Mouse (Mus musculus): ENCODE results near the gene Slc25a29.

The Slc25a29 gene

DNA sequence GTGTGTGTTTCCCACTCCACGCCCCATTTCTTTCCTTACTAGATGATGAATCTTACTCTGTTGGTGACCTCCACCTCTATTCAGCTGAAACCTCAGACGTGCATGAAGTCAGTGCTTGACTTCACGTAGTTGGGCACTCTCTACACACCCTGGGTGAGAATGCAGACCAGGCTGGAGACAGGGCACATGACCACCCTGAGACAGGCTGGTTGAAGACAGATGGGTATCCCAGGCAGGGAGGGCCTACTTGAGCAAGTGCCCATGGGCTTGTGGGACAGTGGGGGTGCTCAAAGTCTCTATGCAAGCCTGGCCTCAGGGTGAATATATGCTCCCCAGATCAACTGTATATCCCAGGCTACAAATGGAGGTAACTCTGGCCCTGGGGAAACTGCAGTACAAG lies 1.3 kb downstream of the Slc25a29 start:
- DNase-seq (ENCODE audit: low read depth, low spot score), result no peak

DNA sequence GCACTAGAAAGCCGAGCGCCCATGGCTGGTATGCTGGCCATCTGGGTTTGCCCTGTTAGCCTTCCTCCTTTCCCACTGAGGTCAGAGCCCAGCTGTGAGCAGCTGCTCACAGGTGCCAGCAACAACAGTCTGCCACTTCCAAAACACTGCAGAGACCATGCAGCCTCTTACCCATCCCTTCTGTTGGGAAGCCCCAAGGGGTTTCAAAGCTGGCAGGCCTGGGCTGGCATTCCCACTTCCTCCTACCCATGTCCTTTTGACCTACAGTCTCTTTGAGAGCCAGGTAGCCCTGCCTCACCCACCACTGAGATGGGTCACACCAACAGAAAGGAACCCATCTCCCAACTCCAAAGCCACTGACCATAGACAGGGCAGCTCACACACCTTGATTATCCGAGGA lies 2.3 kb downstream of the Slc25a29 start:
- DNase-seq (ENCODE audit: low read depth, low spot score), result no peak

DNA sequence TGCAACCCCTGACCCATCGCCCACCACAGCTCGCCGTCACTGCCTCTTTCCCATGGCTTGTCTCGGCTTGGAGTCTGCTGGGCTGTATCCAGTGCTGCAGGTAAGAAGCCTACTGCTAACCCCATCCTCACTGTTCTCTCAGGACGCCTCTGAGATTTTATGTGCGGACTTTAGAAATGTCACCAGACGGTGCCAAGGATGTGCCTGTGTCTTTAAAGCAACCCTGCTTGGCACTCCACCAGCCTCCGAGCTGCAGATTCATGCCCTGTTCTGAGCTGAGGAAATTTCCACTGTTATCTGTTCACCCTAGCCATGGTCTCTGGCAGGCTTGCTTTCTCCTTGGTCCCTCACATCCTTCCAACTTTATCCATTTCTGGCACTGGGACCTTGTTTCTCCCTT lies 2.8 kb downstream of the Slc25a29 start:
- DNase-seq (ENCODE audit: low read depth, low spot score), result no peak

GRCm38 (mm10) chr12:108831966-108832643 lies 3.6 kb downstream of the Slc25a29 start:
- no peak for DNase-seq (ENCODE audit: low read depth, low spot score)

DNA sequence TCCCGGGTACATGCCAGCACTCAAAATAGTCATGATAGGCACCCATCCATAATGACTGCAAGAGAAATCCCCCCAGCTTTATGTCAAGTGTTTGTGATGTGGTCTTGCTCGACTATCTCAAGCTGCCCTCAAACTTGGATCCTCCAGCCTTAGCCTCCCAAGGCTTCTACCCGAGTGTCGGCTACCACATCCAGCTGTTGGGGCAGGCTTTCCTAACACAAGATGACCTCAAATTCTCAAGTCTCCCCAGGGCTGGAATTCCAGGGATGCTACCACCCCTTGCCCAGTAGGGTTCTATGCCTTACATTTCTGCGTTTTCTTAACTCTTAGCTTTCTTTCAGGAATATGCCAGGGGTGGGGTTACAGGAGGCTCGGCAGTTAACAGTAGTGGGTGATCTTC lies 5.3 kb downstream of the Slc25a29 start:
- no peak for DNase-seq (ENCODE audit: low read depth, low spot score)

DNA sequence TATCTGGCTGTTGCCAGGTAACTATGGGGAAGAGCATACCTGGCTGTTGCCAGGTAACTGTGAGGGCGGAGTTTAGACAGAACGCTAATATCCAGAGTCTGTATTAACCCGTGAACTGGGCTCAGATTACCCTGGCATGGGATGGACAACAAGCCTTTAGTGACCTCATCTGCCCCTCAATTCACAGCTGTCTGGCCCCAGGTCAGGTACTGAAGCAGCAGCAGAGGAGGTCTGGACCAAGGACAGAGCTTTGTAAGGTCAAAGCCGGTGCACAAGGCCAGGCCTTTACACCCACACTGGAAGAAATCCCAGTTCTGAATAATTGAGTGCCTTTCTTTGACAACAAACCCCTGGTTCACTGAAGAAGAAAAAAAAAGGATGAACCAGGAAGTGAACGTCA lies 6.0 kb downstream of the Slc25a29 start:
- no peak for DNase-seq (ENCODE audit: low read depth, low spot score)

DNA sequence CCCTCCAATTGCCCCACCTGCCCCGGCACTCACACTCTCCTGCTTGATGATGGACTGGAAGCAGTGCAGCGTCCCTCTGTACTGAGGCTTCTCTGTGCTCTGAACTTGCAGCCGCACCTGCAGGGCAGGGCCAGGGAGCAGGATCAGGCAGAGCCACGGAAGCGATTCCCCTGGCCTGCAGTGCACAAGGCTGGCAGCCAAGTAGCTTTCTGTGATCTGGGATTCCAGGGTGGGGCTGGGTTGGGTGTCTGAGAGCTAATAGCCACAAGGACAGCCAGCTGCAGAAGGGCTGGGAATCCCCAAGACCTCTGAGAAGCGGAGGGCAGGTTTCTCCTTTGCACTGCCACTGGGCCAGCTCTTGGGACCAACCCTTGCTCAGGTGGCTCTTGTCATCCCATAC lies 8.0 kb downstream of the Slc25a29 start:
- peak; percentile 68 for DNase-seq (ENCODE audit: low read depth, low spot score)

GRCm38 (mm10) chr12:108826958-108827535 lies 8.6 kb downstream of the Slc25a29 start:
- no peak for DNase-seq (ENCODE audit: low read depth, low spot score)

DNA sequence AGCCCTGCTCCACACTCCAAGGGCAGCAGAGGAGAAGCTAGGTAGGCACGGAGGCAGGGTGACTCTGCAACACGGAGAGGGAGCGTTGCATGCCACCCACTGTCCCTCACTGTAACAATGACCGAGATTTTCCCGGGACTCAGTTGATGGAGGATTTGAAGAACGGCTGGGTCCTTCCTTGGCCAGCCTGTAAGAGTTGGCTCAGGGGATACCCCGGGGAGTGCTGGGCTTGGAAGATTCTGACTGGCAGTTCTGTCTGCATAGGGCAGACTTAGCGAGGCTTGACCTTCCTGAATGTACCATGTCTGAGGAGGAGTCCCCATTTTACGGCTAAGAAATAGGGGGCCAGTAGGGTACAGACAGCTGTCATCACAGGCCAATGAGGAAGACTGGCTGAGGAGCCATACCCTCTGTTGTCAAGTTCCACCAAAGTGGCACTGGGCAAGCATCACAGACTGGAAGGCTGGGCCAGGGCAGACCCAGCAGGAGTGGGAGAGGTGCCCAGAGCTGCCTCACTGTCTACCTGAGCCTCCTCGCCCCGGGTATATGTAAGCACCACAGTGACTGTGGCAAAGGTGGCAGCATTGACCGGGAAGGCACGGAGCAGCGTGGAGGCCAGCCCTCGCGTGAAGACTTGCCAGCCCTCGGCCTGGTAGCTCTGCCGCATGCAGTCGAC lies 9.3 kb downstream of the Slc25a29 start:
- DNase-seq (ENCODE audit: low read depth, low spot score), result no peak

GRCm38 (mm10) chr12:108825561-108826224 lies 10.0 kb downstream of the Slc25a29 start:
- no peak for DNase-seq (ENCODE audit: low read depth, low spot score)

GRCm38 (mm10) chr12:108824225-108824874 lies 11.3 kb downstream of the Slc25a29 start:
- no peak for DNase-seq (ENCODE audit: low read depth, low spot score)

GRCm38 (mm10) chr12:108823036-108823435 lies 12.6 kb downstream of the Slc25a29 start:
- no peak for DNase-seq (ENCODE audit: low read depth, low spot score)

GRCm38 (mm10) chr12:108820461-108820860 lies 15.2 kb downstream of the Slc25a29 start:
- DNase-seq (ENCODE audit: low read depth, low spot score), result no peak

GRCm38 (mm10) chr12:108816569-108816968 lies 19.1 kb downstream of the Slc25a29 start:
- DNase-seq (ENCODE audit: low read depth, low spot score), result no peak

DNA sequence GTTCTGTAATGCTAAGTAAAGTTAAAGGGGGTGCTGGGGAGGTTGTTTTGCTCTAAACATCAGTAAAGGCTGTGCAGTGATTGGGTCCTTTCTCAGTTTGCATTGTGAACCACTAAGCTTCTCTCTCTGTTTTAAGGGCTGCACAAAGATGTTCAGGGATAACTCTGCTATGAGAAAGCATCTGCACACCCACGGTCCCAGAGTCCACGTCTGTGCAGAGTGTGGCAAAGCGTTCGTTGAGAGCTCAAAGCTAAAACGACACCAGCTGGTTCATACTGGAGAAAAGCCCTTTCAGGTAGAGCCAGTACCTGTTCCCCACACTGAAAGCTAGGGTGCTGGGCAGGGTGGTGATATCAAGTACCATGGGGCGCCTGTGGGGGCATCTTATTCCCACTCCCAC lies 21.2 kb downstream of the Slc25a29 start:
- DNase-seq (ENCODE audit: low read depth, low spot score), result no peak

GRCm38 (mm10) chr12:108812463-108812862 lies 23.2 kb downstream of the Slc25a29 start:
- no peak for DNase-seq (ENCODE audit: low read depth, low spot score)

GRCm38 (mm10) chr12:108811133-108811532 lies 24.6 kb downstream of the Slc25a29 start:
- DNase-seq (ENCODE audit: low read depth, low spot score), result peak; percentile 32

GRCm38 (mm10) chr12:108810309-108810708 lies 25.4 kb downstream of the Slc25a29 start:
- no peak for DNase-seq (ENCODE audit: low read depth, low spot score)

- no peak for DNase-seq (ENCODE audit: low read depth, low spot score)
Observed at GRCm38 (mm10) chr12:108809771-108810170, 25.9 kb downstream of the Slc25a29 start.

- no peak for DNase-seq (ENCODE audit: low read depth, low spot score)
Observed at GRCm38 (mm10) chr12:108808465-108808864, 27.2 kb downstream of the Slc25a29 start.

DNA sequence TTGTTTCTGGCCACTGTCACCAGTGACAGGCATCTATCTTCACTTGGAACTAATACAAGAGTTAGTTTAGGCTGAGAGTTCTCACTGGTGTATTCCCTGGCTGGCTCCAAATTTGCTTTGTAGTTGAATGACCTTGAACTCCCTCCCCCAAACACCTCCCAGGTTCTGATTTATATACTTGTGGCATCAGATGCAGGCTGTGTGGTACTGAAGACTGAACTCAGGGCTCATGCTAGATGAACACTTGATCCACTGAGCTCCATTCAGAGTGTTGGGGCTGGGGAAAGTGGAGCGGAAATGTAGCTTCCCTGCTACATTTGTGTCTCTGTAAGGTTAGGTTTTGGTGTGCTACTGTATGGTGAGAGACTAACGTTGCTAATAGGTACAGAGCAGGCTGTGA lies 31.3 kb downstream of the Slc25a29 start:
- DNase-seq (ENCODE audit: low read depth, low spot score), result no peak

DNA sequence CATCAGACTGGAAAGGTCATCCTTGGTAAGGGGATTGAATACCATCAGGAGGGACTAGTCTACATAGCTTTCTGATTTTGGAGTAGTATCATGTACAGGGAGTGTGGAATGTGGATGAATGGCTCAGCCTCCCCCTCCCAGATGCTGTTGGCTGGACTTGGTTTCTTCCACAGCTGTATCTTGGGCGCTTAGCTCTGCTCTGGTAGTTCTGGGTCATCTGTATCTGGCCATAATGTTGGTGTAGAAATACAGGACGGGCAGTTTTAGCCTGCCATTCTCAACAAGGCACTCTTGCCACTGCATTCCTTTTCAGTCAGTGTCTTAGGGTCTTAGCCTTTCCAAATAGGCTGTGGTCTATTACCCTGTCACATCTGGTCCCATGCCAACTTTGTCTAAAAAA lies 34.1 kb downstream of the Slc25a29 start:
- DNase-seq (ENCODE audit: low read depth, low spot score), result no peak
